Mouse (Mus musculus): Measurements from ENCODE around the gene Col6a6. TPM values are rescaled to one million over a fixed set of nuclear protein-coding genes. Genes with fewer than 3 reads are reported as not detected.

The Col6a6 gene
- polyA plus RNA-seq, 1 experiment from 2014 or later: 0.15 TPM

DNA sequence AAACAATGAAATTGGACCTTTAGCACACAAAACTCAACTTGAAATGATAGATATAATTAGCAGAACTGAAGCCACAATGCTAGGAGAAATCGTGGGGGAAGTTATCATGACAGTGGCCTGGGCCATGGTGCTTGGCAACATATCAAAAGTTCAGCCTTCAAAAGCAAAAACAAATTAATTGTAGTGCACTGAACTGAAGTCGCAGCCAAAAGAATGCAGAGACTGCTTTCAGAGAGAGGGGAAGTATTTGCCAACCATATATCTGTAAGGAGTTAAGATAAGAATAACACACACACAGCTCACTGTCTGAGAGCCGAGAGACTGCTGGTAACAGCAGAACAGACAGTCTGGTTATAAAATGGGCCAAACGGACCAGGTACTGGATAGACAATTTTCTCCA lies 33.0 kb downstream of the Col6a6 start:
- Histone ChIP-seq H3K9ac (no peak overlapping the region), H3K36me3 (replicated peaks) (no peaks in the 10 kb centered on the region), H3K27me3 (replicated peaks) (no peaks in the 10 kb centered on the region), H3K4me1 (no peaks in the 10 kb centered on the region), H3K4me3 (no peak overlapping the region), H3K27ac (no peak overlapping the region), H3K4me2 (no peak overlapping the region), H3K9me3 (no peaks in the 10 kb centered on the region)
- 65% methylated on average over 4 of the region's 4 CpGs for WGBS
- no peak for ATAC-seq (replicated peaks)

DNA sequence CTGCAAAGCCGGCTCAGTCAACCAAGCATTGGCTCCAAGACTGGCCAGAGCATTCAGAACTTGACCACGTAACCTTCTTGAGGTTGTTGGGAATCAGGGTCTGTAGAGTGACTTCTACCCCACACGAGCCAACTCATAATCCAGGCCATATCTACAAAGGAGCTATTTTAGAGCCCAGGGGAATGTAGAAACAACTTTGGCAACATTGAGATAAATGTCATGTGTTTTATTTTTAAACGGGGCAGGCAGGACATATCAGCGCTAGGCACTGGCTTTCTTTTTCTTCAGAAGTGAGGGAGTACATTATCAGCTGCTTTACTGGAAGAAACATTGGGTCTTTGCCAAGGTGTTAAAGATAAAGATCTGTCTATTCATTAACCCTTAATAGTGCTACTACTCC lies 36.1 kb downstream of the Col6a6 start:
- no peaks in the 10 kb centered on the region for H3K27me3 ChIP-seq (replicated peaks)
- WGBS: 83% methylated on average over 5 of the region's 5 CpGs
- H3K9me3 ChIP-seq: no peaks in the 10 kb centered on the region
- no peaks in the 10 kb centered on the region for H3K36me3 ChIP-seq (replicated peaks)
- no peak overlapping the region for H3K27ac ChIP-seq
- no peak overlapping the region for H3K4me2 ChIP-seq
- ATAC-seq (replicated peaks): no peak
- H3K4me1 ChIP-seq: no peaks in the 10 kb centered on the region
- no peak overlapping the region for H3K9ac ChIP-seq
- H3K4me3 ChIP-seq: no peak overlapping the region

DNA sequence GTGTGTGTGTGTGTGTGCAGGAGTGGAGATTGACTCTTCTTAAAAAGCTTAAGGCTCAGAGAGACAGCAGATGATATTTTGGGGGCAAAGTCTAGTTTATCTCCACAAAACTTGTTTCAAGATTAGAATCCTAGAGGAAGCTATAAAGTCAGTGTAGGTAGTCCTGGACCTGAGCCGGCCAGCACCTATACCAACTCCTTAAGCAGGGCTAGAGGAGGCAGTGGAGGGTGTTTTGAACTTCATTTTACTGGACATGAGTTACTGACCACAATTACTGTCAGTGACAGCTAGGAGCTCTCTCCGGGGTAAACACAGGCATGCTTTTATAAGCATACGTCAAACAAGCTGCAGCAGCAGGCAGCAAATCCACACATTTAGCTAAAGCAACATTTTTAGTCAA lies 39.8 kb downstream of the Col6a6 start:
- H3K27ac ChIP-seq: no peak overlapping the region
- H3K4me2 ChIP-seq: no peak overlapping the region
- no peaks in the 10 kb centered on the region for H3K9me3 ChIP-seq
- ATAC-seq (replicated peaks): no peak
- no peaks in the 10 kb centered on the region for H3K27me3 ChIP-seq (replicated peaks)
- no peaks in the 10 kb centered on the region for H3K36me3 ChIP-seq (replicated peaks)
- H3K4me3 ChIP-seq: no peak overlapping the region
- H3K9ac ChIP-seq: no peak overlapping the region
- 73% methylated on average over 3 of the region's 3 CpGs for WGBS
- no peaks in the 10 kb centered on the region for H3K4me1 ChIP-seq

DNA sequence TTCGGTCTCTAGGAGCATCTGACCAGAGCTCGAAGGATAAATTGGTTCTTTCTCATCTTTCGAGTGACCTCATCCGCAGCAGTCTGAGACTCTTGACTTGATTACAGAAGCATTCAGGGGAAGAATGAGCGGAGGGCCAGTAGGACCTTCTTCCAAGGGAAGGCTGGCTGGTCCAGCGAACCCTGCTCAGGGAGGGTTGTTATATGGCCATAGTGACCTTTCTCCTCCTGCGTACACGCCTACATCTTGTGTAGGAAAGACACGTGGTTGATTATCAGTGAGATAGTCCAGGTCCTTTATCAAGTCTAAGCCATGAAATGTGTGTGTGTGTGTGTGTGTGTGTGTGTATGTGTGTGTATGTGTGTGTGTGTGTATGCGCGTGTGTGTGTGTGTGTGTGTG lies 40.2 kb downstream of the Col6a6 start:
- Histone ChIP-seq H3K27ac (no peak overlapping the region), H3K4me3 (no peak overlapping the region), H3K36me3 (replicated peaks) (no peaks in the 10 kb centered on the region), H3K4me1 (no peaks in the 10 kb centered on the region), H3K9ac (no peak overlapping the region), H3K27me3 (replicated peaks) (no peaks in the 10 kb centered on the region), H3K4me2 (no peak overlapping the region), H3K9me3 (no peaks in the 10 kb centered on the region)
- no peak for ATAC-seq (replicated peaks)
- WGBS: 84% methylated on average over 11 of the region's 11 CpGs

DNA sequence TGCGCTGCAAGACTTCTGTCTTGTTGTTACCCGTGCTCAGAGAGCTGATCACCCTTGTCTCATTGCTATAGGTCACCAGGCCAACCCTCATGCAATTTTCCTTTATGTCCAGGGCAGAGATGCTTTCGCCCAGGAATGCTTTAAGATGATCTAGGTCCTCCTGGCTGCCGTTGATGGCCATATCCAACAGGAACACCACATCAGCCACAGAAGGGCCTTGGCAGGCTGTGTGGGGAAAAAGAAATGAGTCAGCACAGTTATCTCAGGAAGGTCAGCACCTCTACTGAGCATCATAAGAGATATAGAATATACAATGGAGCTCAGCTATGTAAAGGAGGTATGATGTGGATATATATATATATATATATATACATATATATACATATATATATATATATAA lies 43.9 kb downstream of the Col6a6 start:
- Histone ChIP-seq H3K36me3 (replicated peaks) (no peaks in the 10 kb centered on the region), H3K9me3 (no peaks in the 10 kb centered on the region), H3K4me2 (no peak overlapping the region), H3K27ac (no peak overlapping the region), H3K27me3 (replicated peaks) (no peaks in the 10 kb centered on the region), H3K4me1 (no peaks in the 10 kb centered on the region), H3K4me3 (no peak overlapping the region), H3K9ac (no peak overlapping the region)
- ATAC-seq (replicated peaks): no peak
- WGBS: 90% methylated on average over 4 of the region's 4 CpGs

DNA sequence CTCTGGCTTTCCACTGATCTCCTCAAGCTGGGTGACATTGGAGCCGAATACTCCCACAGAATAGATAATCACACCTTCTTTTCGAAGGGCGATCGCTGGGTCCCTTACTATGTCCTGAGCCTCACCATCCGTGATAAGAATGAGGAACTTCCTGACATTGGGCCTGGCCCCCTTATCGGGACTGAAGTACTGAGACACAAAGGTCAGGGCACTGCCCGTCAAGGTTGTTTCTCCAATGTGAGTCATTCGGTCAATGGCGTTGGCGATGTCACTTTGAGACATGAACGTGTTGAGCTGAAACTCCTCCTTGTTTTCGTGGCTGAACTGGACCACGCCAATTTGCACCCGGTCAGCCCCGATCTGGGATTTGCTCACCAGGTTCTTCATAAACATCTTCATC lies 47.3 kb downstream of the Col6a6 start:
- no peak overlapping the region for H3K4me2 ChIP-seq
- H3K27me3 ChIP-seq (replicated peaks): no peaks in the 10 kb centered on the region
- H3K9ac ChIP-seq: no peak overlapping the region
- H3K27ac ChIP-seq: no peak overlapping the region
- WGBS: 96% methylated on average over 15 of the region's 15 CpGs
- no peaks in the 10 kb centered on the region for H3K9me3 ChIP-seq
- no peak for ATAC-seq (replicated peaks)
- no peaks in the 10 kb centered on the region for H3K4me1 ChIP-seq
- H3K4me3 ChIP-seq: no peak overlapping the region
- no peaks in the 10 kb centered on the region for H3K36me3 ChIP-seq (replicated peaks)

DNA sequence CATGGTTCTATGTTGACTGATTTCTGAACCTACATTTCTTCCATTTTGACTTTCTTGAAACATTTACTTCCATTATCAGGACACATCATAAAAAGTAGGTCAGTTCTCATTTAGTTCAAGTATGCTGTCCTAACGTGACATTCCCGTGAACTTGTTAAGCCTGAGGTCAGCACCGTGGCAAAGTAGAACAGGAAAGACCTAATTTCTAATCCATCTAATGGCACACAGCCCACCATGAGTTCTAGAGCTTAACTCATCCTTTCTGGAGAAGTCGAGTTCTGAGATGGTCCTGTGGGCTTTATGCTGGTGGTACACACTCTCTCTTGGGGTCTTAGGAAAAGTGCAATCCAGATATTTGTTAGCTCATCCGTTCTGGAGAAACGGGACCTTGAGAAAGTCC lies 49.2 kb downstream of the Col6a6 start:
- 91% methylated on average over 6 of the region's 6 CpGs for WGBS

DNA sequence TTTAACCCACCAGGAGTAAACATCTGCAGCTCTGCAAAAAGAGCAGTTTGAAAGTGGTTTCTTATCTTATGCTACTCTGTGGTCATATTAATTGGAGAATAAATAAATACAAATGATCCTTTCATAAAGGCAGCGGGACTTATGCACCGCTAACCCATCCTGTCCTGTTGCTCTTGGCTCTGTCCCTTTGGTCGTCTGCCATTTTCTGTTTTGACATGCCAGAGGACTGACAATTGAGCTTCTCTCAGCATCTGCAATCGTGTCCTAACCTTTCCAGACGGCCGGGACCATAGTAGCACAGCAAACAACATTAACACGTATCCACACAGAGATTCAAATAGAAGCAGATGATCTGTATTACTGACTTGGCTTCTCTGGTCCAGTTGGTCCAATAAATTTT lies 53.1 kb downstream of the Col6a6 start:
- no peak overlapping the region for H3K4me3 ChIP-seq
- no peaks in the 10 kb centered on the region for H3K9me3 ChIP-seq
- WGBS: 78% methylated on average over 7 of the region's 7 CpGs
- no peak overlapping the region for H3K4me2 ChIP-seq
- H3K9ac ChIP-seq: no peak overlapping the region
- ATAC-seq (replicated peaks): no peak
- peaks cover 3% of the 10 kb centered on the region; the same call in 1 of the 2 replicates for H3K4me1 ChIP-seq
- H3K27ac ChIP-seq: no peak overlapping the region
- H3K36me3 ChIP-seq (replicated peaks): no peaks in the 10 kb centered on the region
- H3K27me3 ChIP-seq (replicated peaks): no peaks in the 10 kb centered on the region

More for the DNA sequence above, 49.2 kb downstream of the Col6a6 start:
- Histone ChIP-seq H3K4me3 (no peak overlapping the region), H3K9me3 (no peaks in the 10 kb centered on the region), H3K36me3 (replicated peaks) (no peaks in the 10 kb centered on the region), H3K4me2 (no peak overlapping the region), H3K9ac (no peak overlapping the region), H3K4me1 (peaks cover 2% of the 10 kb centered on the region; the same call in 1 of the 2 replicates), H3K27ac (no peak overlapping the region), H3K27me3 (replicated peaks) (no peaks in the 10 kb centered on the region)
- ATAC-seq (replicated peaks): no peak

DNA sequence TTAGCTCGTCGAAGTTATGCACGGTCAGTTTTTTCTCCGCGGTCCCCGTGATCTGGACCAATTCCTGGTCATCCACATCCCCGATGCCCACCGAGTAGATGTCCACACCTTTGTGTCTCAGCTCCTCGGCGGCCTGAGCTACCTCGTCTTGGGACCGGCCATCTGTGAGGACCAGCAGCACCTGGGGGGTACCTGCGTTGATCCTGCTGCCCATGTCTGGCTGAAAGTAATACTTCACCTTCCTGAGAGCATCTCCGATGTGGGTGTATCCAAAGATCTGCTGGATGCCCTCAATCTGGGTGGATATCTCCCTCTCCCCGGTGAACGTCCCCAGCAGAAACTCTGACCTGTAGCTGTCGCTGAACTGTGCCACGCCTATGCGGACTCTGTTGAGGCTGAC lies 53.6 kb downstream of the Col6a6 start:
- no peak for ATAC-seq (replicated peaks)
- H3K4me1 ChIP-seq: peaks cover 3% of the 10 kb centered on the region; the same call in 1 of the 2 replicates
- no peak overlapping the region for H3K4me3 ChIP-seq
- no peak overlapping the region for H3K27ac ChIP-seq
- 94% methylated on average over 19 of the region's 19 CpGs for WGBS
- no peak overlapping the region for H3K4me2 ChIP-seq
- H3K9me3 ChIP-seq: no peaks in the 10 kb centered on the region
- no peaks in the 10 kb centered on the region for H3K27me3 ChIP-seq (replicated peaks)
- no peak overlapping the region for H3K9ac ChIP-seq
- no peaks in the 10 kb centered on the region for H3K36me3 ChIP-seq (replicated peaks)

DNA sequence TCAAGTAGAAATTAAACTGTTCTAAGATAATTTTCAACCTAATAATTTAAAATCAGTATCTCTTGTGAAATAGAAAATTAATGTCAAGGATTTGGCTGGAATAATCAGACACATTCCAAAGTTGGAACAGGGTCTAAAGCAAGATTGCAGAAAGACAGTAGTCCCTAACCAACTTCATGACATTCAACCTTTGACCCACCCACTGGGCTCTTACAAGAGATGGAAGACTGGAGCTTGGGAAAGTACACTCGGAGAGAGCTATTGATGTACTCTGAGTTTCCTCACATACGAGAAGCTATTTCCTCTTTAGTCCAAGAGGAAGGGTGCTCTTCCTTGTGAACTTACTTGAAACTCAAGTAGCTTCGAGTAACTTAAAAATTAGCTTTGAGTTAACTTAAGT lies 56.6 kb downstream of the Col6a6 start:
- H3K4me2 ChIP-seq: no peak overlapping the region
- no peak overlapping the region for H3K4me3 ChIP-seq
- H3K9me3 ChIP-seq: no peaks in the 10 kb centered on the region
- no peak overlapping the region for H3K27ac ChIP-seq
- H3K4me1 ChIP-seq: peaks cover 3% of the 10 kb centered on the region; the same call in 1 of the 2 replicates
- WGBS: 78% methylated on average over 3 of the region's 3 CpGs
- H3K9ac ChIP-seq: no peak overlapping the region
- H3K36me3 ChIP-seq (replicated peaks): no peaks in the 10 kb centered on the region
- H3K27me3 ChIP-seq (replicated peaks): no peaks in the 10 kb centered on the region
- no peak for ATAC-seq (replicated peaks)

DNA sequence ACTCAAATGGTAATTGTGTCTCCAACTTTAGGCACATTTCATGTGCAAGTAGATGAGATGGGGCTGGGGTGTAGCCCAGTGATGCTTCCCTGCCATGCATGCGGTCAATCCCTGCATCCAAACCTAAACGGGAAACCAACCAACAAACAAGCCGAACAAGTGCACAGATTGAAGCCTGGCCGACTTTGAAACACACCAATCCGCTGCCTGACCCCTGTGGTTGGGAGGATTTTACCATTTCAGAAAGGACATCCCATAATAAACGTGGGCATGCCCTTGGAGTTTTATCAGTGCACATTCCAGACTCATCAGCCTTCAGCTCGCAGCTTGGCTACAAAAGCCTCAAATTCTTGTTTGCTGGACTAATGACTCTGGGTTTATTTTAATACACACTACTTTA lies 57.3 kb downstream of the Col6a6 start:
- no peak overlapping the region for H3K9ac ChIP-seq
- no peak overlapping the region for H3K27ac ChIP-seq
- peaks cover 3% of the 10 kb centered on the region; the same call in 1 of the 2 replicates for H3K4me1 ChIP-seq
- H3K36me3 ChIP-seq (replicated peaks): no peaks in the 10 kb centered on the region
- H3K4me3 ChIP-seq: no peak overlapping the region
- no peak overlapping the region for H3K4me2 ChIP-seq
- H3K9me3 ChIP-seq: no peaks in the 10 kb centered on the region
- WGBS: 49% methylated on average over 7 of the region's 7 CpGs
- H3K27me3 ChIP-seq (replicated peaks): no peaks in the 10 kb centered on the region
- ATAC-seq (replicated peaks): no peak

DNA sequence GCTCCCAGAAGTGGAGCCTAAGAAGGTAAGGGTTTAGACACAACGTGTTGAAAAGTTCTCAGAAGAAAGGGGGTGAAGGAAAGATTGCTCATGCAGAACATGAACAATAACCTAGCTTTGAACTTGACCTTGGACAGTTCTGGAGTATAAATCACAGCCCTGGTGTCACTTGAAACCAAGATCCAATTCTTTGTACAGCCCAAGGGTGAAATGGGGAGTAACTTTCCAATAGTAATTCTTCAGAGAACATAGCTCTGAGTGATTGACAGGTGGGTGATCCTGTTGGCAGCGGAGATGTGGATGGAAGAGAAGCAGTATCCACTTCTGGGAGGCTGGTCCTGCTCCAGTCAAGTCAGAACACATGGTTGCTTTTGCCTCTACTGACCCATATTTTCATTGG lies 62.1 kb downstream of the Col6a6 start:
- H3K36me3 ChIP-seq (replicated peaks): no peaks in the 10 kb centered on the region

DNA sequence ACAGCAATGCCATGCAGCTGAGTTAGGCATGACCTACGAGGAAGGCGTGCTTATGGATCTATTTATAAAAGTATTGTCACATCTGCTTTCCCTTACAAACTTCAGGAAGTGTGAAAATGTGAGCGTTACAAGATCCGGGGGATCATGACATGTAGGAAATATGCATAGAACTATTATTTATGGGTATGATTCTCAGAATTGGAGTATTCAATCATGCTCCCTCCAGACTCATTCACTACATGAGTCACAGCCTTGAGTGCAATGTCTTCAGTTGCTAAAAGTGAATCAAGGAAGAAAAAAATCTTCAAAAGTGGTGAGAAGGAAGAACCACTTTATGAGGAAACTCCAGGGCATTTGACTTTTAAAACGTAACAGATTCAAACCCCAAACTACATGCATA lies 63.3 kb downstream of the Col6a6 start:
- 90% methylated on average over 5 of the region's 5 CpGs for WGBS
- Histone ChIP-seq H3K36me3 (replicated peaks) (no peaks in the 10 kb centered on the region), H3K9me3 (no peaks in the 10 kb centered on the region), H3K4me1 (no peaks in the 10 kb centered on the region), H3K27ac (no peak overlapping the region), H3K27me3 (replicated peaks) (no peaks in the 10 kb centered on the region), H3K9ac (no peak overlapping the region), H3K4me3 (no peak overlapping the region), H3K4me2 (no peak overlapping the region)
- ATAC-seq (replicated peaks): no peak

More for the DNA sequence above, 62.1 kb downstream of the Col6a6 start:
- no peak overlapping the region for H3K9ac ChIP-seq
- WGBS: 72% methylated on average over 2 of the region's 2 CpGs
- no peak overlapping the region for H3K4me3 ChIP-seq
- no peak overlapping the region for H3K27ac ChIP-seq
- H3K4me1 ChIP-seq: no peaks in the 10 kb centered on the region; the same call in 1 of the 2 replicates
- no peak for ATAC-seq (replicated peaks)
- no peak overlapping the region for H3K4me2 ChIP-seq
- no peaks in the 10 kb centered on the region for H3K27me3 ChIP-seq (replicated peaks)
- H3K9me3 ChIP-seq: no peaks in the 10 kb centered on the region

DNA sequence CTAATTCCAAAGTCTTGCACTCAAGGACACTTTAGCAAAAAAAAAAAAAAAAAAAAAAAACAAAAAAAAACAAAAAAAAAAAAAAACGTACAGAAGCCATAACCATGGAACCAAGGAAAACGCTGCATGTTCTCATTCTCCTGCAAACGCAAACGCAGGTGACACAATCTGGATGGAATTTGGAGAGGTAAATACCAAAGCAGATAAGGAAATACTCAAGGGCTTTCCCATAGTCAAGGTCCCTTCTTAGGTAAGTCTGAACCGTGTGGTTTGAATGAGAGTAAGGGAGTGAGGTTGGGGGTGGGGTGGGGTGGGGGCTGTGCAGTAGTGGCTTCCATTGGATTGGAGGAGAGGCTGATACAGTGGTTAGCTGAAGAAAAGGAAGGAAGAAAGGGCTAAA lies 63.8 kb downstream of the Col6a6 start:
- Histone ChIP-seq H3K27ac (no peak overlapping the region), H3K4me2 (no peak overlapping the region), H3K9ac (no peak overlapping the region), H3K4me1 (no peaks in the 10 kb centered on the region), H3K27me3 (replicated peaks) (no peaks in the 10 kb centered on the region), H3K4me3 (no peak overlapping the region), H3K36me3 (replicated peaks) (no peaks in the 10 kb centered on the region), H3K9me3 (no peaks in the 10 kb centered on the region)
- WGBS: 70% methylated on average over 5 of the region's 5 CpGs
- ATAC-seq (replicated peaks): no peak

Data from midbrain, embryonic 15.5 days (tissue).